Mouse (Mus musculus) stomach, embryonic 14.5 days (tissue): ENCODE results near the gene Krt6a. TPM values are rescaled to one million over a fixed set of nuclear protein-coding genes. Genes with fewer than 3 reads are reported as not detected.

Source experiments
- ATAC-seq: fragments of 200-750 bp; cut with Nextera tagmentation; 2 replicates; pipeline ENCODE4 v1.8.0; 2017; ENCODE audit warnings: low read depth, moderate TSS enrichment; ENCODE audit not compliant: insufficient number of reproducible peaks, insufficient read depth, low FRiP score
- H3K27ac ChIP-seq: fragments of 300-500 bp; sonication (generic); 2 replicates; pipeline ENCODE4 v1.5.1; 2014; ENCODE audit warnings: mild to moderate bottlenecking, low read length, moderate library complexity, mixed read lengths
- H3K27me3 ChIP-seq: fragments of 300-500 bp; sonication (generic); 2 replicates; pipeline ENCODE4 v1.6.1; 2014; ENCODE audit warnings: low read length, control low read depth, mixed read lengths; ENCODE audit not compliant: control insufficient read depth, insufficient read depth
- H3K36me3 ChIP-seq: fragments of 300-500 bp; sonication (generic); 2 replicates; pipeline ENCODE4 v1.6.1; 2014; ENCODE audit warnings: mild to moderate bottlenecking, control low read depth, low read length, moderate library complexity, mixed read lengths; ENCODE audit not compliant: control insufficient read depth, insufficient read depth
- H3K4me1 ChIP-seq: fragments of 300-500 bp; sonication (generic); 2 replicates; pipeline ENCODE4 v1.6.1; 2014; ENCODE audit warnings: low read length, control low read depth, mixed read lengths; ENCODE audit not compliant: control insufficient read depth, insufficient read depth
- H3K4me2 ChIP-seq: fragments of 300-500 bp; sonication (generic); replicated peaks from 2 replicates; pipeline ENCODE4 v1.6.1; 2014; ENCODE audit warnings: low read depth, low read length, control low read depth
- H3K4me3 ChIP-seq: fragments of 300-500 bp; sonication (generic); 2 replicates; pipeline ENCODE4 v1.5.1; 2014; ENCODE audit warnings: low read depth, low read length, control low read depth
- H3K9ac ChIP-seq: fragments of 300-500 bp; sonication (generic); replicated peaks from 2 replicates; pipeline ENCODE4 v1.6.1; 2014; ENCODE audit warnings: low read depth, mild to moderate bottlenecking, control low read depth, low read length, moderate library complexity, mixed read lengths
- H3K9me3 ChIP-seq: fragments of 300-500 bp; sonication (generic); 2 replicates; pipeline ENCODE4 v1.6.1; 2016; ENCODE audit warnings: low read depth, low read length, control low read depth; ENCODE audit not compliant: control insufficient read depth
- WGBS: fragments of 180-500 bp; shearing (Covaris S2); extraction: QIAGEN DNeasy Blood & Tissue Kit; methylation state at CpG from one replicate; pipeline ENCODE4 v1.1.7; 2014; 5-methylcytosine and 5-hydroxymethylcytosine counted together
- polyA plus RNA-seq: library from polyadenylated mRNA; unstranded; fragments of >200 nt; fragmentation: Nextera tagmentation; extraction: Ambion mirVana; gene quantifications from 2 replicates; pipeline ENCODE4 v1.2.1, GENCODE M21; 2014

The Krt6a gene
- polyA plus RNA-seq = 16.8 and 25.8 TPM in 2 replicates

DNA sequence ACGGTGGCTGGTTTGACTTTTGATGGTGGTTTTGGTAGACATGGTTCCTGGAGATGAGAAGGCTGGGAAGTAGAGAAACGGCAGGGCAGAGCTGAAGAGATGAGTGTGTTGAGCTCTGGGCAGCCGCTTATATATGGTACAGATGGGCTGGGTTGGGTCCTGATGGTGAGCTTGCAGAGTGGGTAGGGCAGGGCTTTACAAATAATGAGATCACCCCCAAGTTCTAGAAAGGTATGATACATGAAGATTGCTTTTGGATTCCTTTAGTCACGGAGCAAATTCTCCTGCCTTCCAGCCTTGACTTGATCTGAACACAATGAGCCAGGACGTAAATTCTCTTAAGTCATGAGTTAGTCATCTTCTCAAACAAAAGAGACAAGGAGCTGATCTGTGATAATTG lies at the start of gene Krt6a:
Krt6a (minus strand) TSS at position 101 of the 400 bp plus-strand sequence.
- Histone ChIP-seq H3K9ac (no peak within 1 kb of the TSS), H3K27ac (no peak within 1 kb of the TSS), H3K36me3 (no peaks in the 10 kb centered on the region), H3K4me2 (no peak within 1 kb of the TSS), H3K27me3 (no peaks in the 10 kb centered on the region), H3K4me1 (no peaks in the 10 kb centered on the region), H3K9me3 (no peaks in the 10 kb centered on the region), H3K4me3 (no peak within 1 kb of the TSS)
- 79% methylated on average over 5 of the region's 5 CpGs for WGBS
- ATAC-seq = no peak

DNA sequence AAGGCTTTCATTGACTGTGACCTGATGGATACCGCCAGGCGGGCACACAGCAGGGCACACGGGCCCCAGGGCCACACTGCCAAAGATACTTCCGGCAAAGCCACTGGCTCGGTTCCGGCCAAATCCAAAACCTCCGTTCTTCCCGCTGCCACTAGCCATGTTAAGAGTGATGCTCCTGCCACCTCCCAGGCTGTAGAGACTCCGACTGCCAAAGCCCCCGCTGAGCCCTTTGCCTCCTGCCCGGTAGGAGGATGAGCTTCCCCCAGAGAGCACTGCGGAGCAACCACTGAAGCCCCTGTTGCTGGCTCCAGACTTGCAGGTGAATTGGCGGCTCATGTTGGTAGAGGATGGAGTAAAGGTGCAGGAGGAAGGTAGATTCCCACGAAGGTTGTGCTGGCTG lies 48.6 kb upstream of the Krt6a start, which contains the start of gene Krt71:
Krt71 (minus strand) TSS at position 399 of the 400 bp plus-strand sequence.
- ATAC-seq = no peak
- 56% methylated on average over 14 of the region's 14 CpGs for WGBS

DNA sequence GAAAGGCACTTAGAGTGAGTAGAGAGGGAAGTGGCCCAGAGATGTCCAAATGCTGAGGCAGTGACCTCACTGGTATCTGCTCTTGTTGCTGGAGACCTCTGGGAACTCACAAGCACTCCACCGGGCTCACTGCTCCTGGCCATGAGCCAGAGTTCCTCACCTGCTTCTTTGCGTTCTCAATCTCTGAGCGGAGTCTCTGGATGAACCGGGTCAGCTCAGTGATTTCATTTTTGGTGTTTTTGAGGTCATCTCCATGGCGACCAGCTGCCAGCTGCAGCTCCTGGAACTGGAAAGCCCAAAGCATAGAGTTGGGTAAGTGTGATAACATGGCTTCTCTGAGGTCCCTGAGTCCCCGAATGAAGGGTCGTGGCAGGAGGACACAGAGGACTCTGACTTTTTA lies 43.7 kb upstream of the Krt6a start:
- H3K4me2 ChIP-seq = no peak overlapping the region
- H3K4me1 ChIP-seq = no peaks in the 10 kb centered on the region
- H3K9ac ChIP-seq = no peak overlapping the region
- H3K27me3 ChIP-seq = no peaks in the 10 kb centered on the region
- no peak overlapping the region for H3K27ac ChIP-seq
- no peaks in the 10 kb centered on the region for H3K9me3 ChIP-seq
- 48% methylated on average over 7 of the region's 7 CpGs for WGBS
- no peak for ATAC-seq
- H3K4me3 ChIP-seq = no peak overlapping the region
- no peaks in the 10 kb centered on the region for H3K36me3 ChIP-seq

More for the DNA sequence above, 48.6 kb upstream of the Krt6a start, which contains the start of gene Krt71:
- no peak within 1 kb of the TSS for H3K9ac ChIP-seq
- H3K4me3 ChIP-seq = no peak within 1 kb of the TSS
- no peak within 1 kb of the TSS for H3K27ac ChIP-seq
- no peak within 1 kb of the TSS for H3K4me2 ChIP-seq
- no peaks in the 10 kb centered on the region for H3K4me1 ChIP-seq
- H3K36me3 ChIP-seq = no peaks in the 10 kb centered on the region
- H3K9me3 ChIP-seq = no peaks in the 10 kb centered on the region
- no peaks in the 10 kb centered on the region for H3K27me3 ChIP-seq

DNA sequence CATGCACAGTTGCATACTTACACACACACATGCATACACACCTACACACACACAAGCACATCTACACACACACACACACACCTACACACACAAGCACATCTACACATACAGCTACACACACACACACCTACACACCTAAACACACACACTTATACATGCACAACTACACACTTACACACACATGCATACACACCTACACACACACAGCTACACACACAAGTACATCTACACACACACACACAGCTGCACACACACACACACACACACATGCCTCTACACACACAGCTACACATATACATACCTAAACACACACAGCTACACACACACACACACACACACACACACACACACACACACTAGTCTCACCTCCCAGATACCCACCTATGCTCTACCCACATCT lies 36.5 kb upstream of the Krt6a start:
- no peak overlapping the region for H3K9ac ChIP-seq
- H3K4me1 ChIP-seq = no peaks in the 10 kb centered on the region
- no peak overlapping the region for H3K4me3 ChIP-seq
- no peak overlapping the region for H3K4me2 ChIP-seq
- no peaks in the 10 kb centered on the region for H3K36me3 ChIP-seq
- no peak overlapping the region for H3K27ac ChIP-seq
- H3K27me3 ChIP-seq = no peaks in the 10 kb centered on the region
- ATAC-seq = no peak
- no peaks in the 10 kb centered on the region for H3K9me3 ChIP-seq

GRCm38 (mm10) chr15:101724686-101725085 lies 30.6 kb upstream of the Krt6a start:
- Histone ChIP-seq H3K4me3 (no peak overlapping the region), H3K27ac (no peak overlapping the region), H3K27me3 (no peaks in the 10 kb centered on the region), H3K9ac (no peak overlapping the region), H3K9me3 (no peaks in the 10 kb centered on the region), H3K4me2 (no peak overlapping the region), H3K36me3 (no peaks in the 10 kb centered on the region), H3K4me1 (no peaks in the 10 kb centered on the region)
- ATAC-seq = no peak
- WGBS = 50% methylated on average over 5 of the region's 5 CpGs

DNA sequence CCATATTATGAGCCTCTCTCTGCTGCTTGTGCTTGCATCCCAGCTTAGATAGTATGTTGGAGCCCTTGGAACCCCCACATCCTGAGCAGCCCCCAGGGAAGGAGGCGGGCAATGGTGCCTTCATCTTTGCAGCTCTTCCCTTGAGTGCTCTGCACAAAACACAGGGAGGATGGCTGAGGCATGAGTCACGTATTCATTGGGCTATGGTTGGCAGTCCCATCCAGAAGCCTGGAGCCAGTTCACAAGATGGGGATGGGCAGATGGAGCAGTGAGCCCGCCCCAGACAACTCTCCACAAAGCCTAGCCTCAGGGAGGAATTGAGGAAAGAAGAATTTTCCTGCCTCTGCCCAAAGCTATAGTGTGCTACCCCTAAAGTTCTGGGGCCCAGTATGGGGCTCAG lies 21.7 kb upstream of the Krt6a start:
- H3K4me3 ChIP-seq = no peak overlapping the region
- no peak overlapping the region for H3K27ac ChIP-seq
- WGBS = 87% methylated on average over 3 of the region's 3 CpGs
- no peaks in the 10 kb centered on the region for H3K36me3 ChIP-seq
- H3K9me3 ChIP-seq = no peaks in the 10 kb centered on the region
- H3K9ac ChIP-seq = no peak overlapping the region
- no peaks in the 10 kb centered on the region for H3K27me3 ChIP-seq
- no peak for ATAC-seq
- H3K4me2 ChIP-seq = no peak overlapping the region
- H3K4me1 ChIP-seq = no peaks in the 10 kb centered on the region

GRCm38 (mm10) chr15:101714356-101714755 lies 20.2 kb upstream of the Krt6a start:
- H3K4me1 ChIP-seq = no peaks in the 10 kb centered on the region
- H3K4me3 ChIP-seq = no peak overlapping the region
- H3K36me3 ChIP-seq = no peaks in the 10 kb centered on the region
- H3K4me2 ChIP-seq = no peak overlapping the region
- no peaks in the 10 kb centered on the region for H3K27me3 ChIP-seq
- 68% methylated on average over 5 of the region's 5 CpGs for WGBS
- no peak overlapping the region for H3K27ac ChIP-seq
- no peaks in the 10 kb centered on the region for H3K9me3 ChIP-seq
- H3K9ac ChIP-seq = no peak overlapping the region
- ATAC-seq = no peak

DNA sequence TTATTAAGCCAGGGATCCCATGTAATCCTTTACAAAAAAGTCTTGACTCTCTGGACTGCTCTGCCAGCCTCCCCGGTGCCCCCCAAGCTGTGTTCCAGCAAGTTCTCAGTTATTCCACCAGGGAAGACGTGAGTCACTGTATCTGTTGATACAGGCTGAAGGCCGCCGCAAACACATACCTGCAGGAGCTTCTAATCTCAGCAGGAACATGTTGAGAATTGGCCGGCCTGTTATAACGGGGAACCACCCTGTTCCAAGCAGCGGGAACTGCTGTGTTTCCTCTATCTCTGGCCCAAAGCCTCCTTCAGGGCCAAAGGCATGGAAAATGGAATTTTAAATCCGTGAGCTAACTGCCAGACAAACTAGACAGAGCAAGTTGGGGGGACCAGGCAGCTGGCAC lies 19.6 kb upstream of the Krt6a start:
- H3K27me3 ChIP-seq = no peaks in the 10 kb centered on the region
- H3K9me3 ChIP-seq = no peaks in the 10 kb centered on the region
- no peak overlapping the region for H3K9ac ChIP-seq
- WGBS = 61% methylated on average over 8 of the region's 8 CpGs
- no peaks in the 10 kb centered on the region for H3K4me1 ChIP-seq
- no peaks in the 10 kb centered on the region for H3K36me3 ChIP-seq
- H3K4me3 ChIP-seq = no peak overlapping the region
- no peak for ATAC-seq
- H3K4me2 ChIP-seq = no peak overlapping the region
- no peak overlapping the region for H3K27ac ChIP-seq

- Histone ChIP-seq H3K9ac (no peak within 1 kb of the TSS), H3K27ac (no peak within 1 kb of the TSS), H3K4me3 (peak within 1 kb of the TSS; percentile 8; the same call in 1 of the 2 replicates), H3K4me2 (0 out of 2 replicates have a peak within 1 kb of the TSS, but pooled peaks have one; percentile 16), H3K4me1 (no peaks in the 10 kb centered on the region), H3K27me3 (no peaks in the 10 kb centered on the region), H3K36me3 (no peaks in the 10 kb centered on the region), H3K9me3 (no peaks in the 10 kb centered on the region)
- no peak for ATAC-seq
- WGBS = 52% methylated on average over 13 of the region's 13 CpGs
Measured at GRCm38 (mm10) chr15:101712720-101713119, 18.6 kb upstream of the Krt6a start, which contains the start of gene Krt5. Gene Krt5 (minus strand): TSS chr15:101712898.
